Mouse (Mus musculus): ENCODE measurements around the gene Gm28557.
"Not testable (repeated sequence)": the region's sequence is repeated elsewhere in the genome, so short reads cannot be mapped to it uniquely, and the experiment has no call there.

The Gm28557 gene

GRCm38 (mm10) chr13:67108194-67108820, at the start of gene Gm28557:
Gene Gm28557 (minus strand): TSS chr13:67108604.
- DNase-seq (ENCODE audit: low spot score): peak; percentile 98

- peak; percentile 62 for DNase-seq (ENCODE audit: low spot score)
These were observed 19.8 kb upstream of the Gm28557 start for GRCm38 (mm10) chr13:67128038-67128721.

DNA sequence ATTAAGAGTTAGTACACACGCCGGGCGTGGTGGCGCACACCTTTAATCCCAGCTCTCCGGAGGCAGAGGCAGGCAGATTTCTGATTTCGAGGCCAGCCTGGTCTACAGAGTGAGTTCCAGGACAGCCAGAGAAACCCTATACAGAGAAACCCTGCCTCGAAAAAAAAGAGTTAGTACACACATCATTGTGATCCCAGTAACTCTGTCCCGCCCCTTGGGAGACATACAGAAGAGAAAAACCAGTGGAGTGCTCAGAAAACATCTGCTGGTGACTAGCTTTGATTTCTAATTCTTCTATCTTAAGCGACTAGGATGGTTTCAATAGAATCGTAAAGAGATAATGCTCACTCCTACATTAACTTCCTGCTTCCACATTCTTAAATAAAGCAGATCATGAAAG, 19.1 kb upstream of the Gm28557 start:
- DNase-seq (ENCODE audit: low spot score): not testable (repeated sequence)

- no peak for DNase-seq (ENCODE audit: low spot score)
These were observed 16.1 kb upstream of the Gm28557 start for GRCm38 (mm10) chr13:67124460-67124859.

DNA sequence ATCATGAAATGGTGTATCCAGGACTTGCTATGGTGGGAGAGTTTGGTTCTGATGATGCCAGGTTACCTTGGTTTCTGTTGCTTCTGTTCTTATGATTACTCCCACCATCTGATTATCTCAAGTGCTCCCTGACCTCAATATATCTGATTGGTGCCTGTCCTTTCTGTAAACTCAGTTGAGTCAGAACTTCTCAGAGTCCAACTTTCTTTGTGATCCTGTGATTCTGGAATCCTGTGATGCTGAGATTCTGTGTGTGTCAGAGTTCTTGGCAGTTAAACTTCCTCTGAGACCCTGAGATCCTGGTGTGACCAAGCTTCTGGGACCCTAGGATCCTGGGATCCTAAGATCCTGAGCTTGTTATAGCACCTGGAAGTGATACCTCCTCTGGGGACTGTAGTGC, 13.0 kb upstream of the Gm28557 start, which contains the start of gene Zfp759:
TSS of gene Zfp759 (plus strand) at position 301 of the 400 bp plus-strand sequence.
- not testable (repeated sequence) for DNase-seq (ENCODE audit: low spot score)

DNA sequence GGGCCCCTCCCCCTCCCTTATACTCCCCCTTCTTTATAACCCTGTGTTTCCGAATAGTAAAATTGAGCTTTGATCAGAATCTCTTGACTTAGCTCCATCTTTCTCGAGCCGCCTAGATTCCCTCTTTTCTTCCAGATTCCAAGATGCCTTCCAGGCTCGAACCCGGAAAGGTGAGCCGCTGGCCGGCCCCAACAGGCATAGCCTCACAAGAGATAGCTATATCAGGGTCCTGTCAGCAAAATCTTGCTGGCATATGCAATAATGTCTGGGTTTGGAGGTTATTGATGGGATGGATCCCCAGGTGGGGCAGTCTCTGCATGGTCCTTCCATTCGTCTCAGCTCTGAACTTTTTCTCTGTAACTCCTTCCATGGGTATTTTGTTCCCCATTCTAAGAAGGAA, 7.8 kb upstream of the Gm28557 start, which contains the start of gene Rslcan18:
TSS of gene Rslcan18 (minus strand) at position 101 of the 400 bp plus-strand sequence.
- not testable (repeated sequence) for DNase-seq (ENCODE audit: low spot score)

GRCm38 (mm10) chr13:67113287-67113686, 4.9 kb upstream of the Gm28557 start:
- no peak for DNase-seq (ENCODE audit: low spot score)

- DNase-seq (ENCODE audit: low spot score): no peak
These were observed 3.7 kb upstream of the Gm28557 start for GRCm38 (mm10) chr13:67112096-67112495.

DNA sequence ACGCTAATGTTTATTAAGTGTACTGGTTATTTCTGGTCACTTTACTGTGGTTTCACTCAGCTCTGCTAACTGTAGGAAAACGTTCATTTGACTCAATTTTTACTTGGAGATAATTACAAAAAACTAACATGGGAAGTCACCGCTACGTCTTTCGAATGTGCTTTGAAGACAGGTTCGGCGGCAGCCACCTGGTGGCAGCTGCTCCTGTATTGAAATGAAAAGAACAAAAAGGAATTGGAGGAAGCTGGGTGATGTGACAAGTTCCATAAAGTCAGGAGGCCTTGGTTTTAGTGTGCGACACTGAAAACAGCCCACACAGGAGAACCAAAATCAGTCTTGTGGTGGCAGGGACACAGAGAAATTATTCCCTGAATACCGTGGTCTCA, 410 bp upstream of the Gm28557 start:
- DNase-seq (ENCODE audit: low spot score): no peak

- no peak for DNase-seq (ENCODE audit: low spot score)
These were observed 723 bp downstream of the Gm28557 start for GRCm38 (mm10) chr13:67107681-67108080.

- no peak for DNase-seq (ENCODE audit: low spot score)
These were observed 10.5 kb downstream of the Gm28557 start, which contains the start of gene Zfp708 for GRCm38 (mm10) chr13:67097876-67098275. Gene Zfp708 (minus strand): TSS chr13:67097976.

GRCm38 (mm10) chr13:67090154-67090553, 18.2 kb downstream of the Gm28557 start:
- no peak for DNase-seq (ENCODE audit: low spot score)

DNA sequence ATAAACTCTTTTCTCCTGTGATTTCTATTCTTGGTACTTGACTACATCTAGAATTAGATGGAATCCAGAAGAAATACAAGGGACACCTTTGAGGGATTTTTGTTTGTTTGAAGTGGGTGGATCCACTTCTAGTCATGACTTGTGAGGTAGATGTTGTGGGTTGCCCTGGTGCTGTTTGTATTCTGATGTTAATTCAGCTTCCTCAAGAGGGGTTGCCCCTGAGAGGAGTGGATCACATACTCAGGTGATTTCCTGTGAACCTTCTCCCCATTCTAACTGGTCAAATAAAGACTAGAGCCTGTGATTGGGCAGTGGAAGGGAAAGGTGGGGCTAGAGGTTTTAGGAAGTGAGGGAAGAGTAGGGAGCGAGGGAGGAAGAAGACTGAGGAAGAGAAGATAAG, 26.5 kb downstream of the Gm28557 start:
- DNase-seq (ENCODE audit: low spot score): no peak

- DNase-seq (ENCODE audit: low spot score): peak; percentile 57
These were observed 27.2 kb downstream of the Gm28557 start for GRCm38 (mm10) chr13:67081142-67081713.

DNA sequence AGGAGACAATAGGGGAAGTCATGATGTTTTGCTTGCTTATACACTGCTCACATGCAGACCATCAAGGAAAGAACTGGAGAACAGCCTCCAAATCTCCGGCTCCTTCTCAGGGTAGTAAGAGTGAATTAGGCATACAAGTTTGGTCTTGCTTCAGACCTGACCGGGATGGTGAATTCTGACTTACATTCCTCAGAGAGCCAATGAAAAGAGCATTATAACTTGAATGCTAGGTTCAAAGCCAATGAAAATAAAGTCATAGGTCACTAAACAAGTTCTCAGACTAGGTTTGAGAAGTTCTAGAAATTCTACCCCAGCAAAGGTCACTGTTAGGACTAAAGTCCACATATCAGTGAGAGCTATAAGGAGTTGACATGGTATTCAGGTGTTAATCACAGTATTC, 31.2 kb downstream of the Gm28557 start:
- DNase-seq (ENCODE audit: low spot score): no peak

DNA sequence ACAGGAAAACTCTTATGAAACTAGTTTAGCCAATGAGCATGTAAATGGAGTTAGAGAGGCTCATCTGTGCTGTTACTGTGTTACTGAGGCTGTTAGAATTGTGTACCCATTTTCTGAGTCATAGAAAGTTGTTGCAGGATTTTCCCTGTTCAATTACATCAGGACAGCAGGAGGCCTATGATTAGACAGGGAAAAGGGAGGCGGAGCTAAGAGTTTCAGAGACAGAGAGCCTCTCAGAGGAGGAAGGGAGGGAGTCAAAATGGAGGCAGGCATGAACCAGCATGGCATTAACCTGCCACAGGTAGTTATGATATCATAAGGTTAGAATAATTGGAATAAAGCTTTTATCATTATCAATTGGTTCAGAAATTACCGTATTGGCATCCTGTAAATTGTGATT, 35.6 kb downstream of the Gm28557 start:
- DNase-seq (ENCODE audit: low spot score): no peak

GRCm38 (mm10) chr13:67065386-67065785, 43.0 kb downstream of the Gm28557 start:
- DNase-seq (ENCODE audit: low spot score): no peak

DNA sequence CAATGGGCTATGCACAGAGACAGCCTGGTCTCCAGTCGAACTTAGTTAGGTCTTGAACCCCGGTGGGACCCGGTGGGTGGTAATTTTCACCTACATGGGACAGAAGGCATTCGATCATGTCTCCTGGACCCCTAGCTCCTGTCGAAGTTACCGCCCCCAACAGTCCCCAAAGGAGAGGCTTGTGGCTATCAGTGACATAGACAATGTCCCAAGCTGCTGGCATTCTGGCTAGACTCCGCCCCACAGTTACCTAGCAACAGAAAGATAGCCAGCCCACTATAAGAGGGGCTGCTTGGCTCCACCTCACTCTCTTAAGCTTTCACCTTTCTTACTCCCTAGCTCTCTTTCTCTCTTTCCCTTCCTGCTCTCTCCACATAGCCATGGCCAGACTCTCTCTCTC, 46.0 kb downstream of the Gm28557 start:
- DNase-seq (ENCODE audit: low spot score): no peak

DNA sequence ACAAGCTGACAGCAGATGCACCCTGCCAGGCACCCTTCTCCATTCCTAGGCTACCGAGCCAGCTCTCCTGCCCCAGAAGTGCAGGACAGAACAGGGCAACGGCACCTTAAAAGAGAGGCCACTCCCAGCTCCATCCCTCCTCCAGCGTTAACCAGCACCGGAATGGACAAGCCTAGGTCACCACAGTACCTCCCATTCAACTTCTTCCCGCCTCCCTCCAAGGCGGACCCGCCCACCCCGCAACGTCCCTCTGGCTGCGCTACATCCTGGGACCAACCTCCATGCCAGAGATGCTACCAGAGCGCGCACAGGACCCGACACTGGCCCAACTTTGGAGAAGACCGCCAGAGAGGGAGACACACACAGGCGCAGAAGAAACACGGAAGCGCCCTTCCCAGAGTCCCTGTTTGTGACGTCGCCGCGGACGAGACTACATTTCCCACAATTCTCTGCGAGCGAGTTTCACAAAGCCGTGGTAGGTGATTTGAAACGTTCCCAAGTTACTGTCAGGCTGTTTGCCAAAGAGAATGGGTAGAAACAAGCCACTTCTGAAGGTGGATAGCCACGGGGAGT, 47.5 kb downstream of the Gm28557 start, which contains the start of gene Zfp712:
TSS of gene Zfp712 (minus strand) at position 385 of the 573 bp plus-strand sequence.
- peak; percentile 86 for DNase-seq (ENCODE audit: low spot score)

- DNase-seq (ENCODE audit: low spot score): no peak
These were observed 48.1 kb downstream of the Gm28557 start for GRCm38 (mm10) chr13:67060161-67060785.
